Mouse (Mus musculus) small intestine, adult 2 months (tissue): ENCODE measurements around the gene Gm11567.

ENCODE experiments used
- CTCF ChIP-seq: fragments of 200-500 bp; IDR thresholded peaks from 2 replicates; pipeline ENCODE4 v1.5.1; 2012; ENCODE audit warnings: low read depth, mild to moderate bottlenecking, control low read depth, inconsistent platforms, low read length, moderate library complexity, mixed read lengths; ENCODE audit not compliant: insufficient replicate concordance, insufficient read length; ENCODE audit errors: extremely low read depth
- POLR2A ChIP-seq: fragments of 200-500 bp; IDR thresholded peaks from 2 replicates; pipeline ENCODE4 v1.6.1; 2012; ENCODE audit warnings: low read depth, mild to moderate bottlenecking, control low read depth, inconsistent platforms, low read length, moderate library complexity

DNA sequence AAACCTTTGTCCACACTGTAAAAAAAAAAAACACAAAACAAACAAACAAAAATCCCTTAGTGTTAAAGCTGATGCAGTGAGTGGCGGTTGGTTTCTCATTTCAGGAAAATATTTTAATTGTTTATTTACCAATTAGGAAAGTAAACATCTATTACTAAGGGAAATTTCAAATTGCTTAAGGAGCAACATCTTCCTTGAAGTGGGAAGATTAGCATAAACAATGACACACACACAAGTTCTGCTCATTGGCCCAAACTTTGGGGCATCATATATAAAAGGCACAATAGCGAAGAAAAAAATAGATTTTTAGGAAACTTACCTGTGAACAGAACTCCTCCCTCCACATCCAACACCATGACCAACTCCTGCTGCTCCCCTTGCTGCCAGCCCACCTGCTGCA lies 21.4 kb upstream of the Gm11567 start, which contains the start of gene Gm11568:
- TF ChIP-seq CTCF (no peak), POLR2A (no peak)
